Mouse (Mus musculus): ENCODE measurements at regions not wholly inside any gene's neighbourhood (a gene's known extent, or its start where the extent isn't known, plus 50 kb on each side); places are given as distances from the start of the nearest gene placed in this dataset.
"Not testable (repeated sequence)": the region's sequence is repeated elsewhere in the genome, so short reads cannot be mapped to it uniquely, and the experiment has no call there.

- DNase-seq (ENCODE audit: extremely low spot score, low spot score) = peak; percentile 13
Measured at GRCm38 (mm10) chrX:103250961-103251360, 64.5 kb upstream of the Nap1l2 start.

- not testable (repeated sequence) for DNase-seq (ENCODE audit: extremely low spot score, low spot score)
Measured at GRCm38 (mm10) chrX:103251478-103251877, 65.0 kb upstream of the Nap1l2 start.

GRCm38 (mm10) chrX:103252056-103252850 is 65.8 kb upstream of the Nap1l2 start:
- peak; percentile 12 for DNase-seq (ENCODE audit: extremely low spot score, low spot score)

GRCm38 (mm10) chrX:103252881-103253280 is 66.4 kb upstream of the Nap1l2 start:
- no peak for DNase-seq (ENCODE audit: extremely low spot score, low spot score)

GRCm38 (mm10) chrX:103254867-103255266 is 66.3 kb upstream of the Cdx4 start:
- DNase-seq (ENCODE audit: extremely low spot score, low spot score) = no peak

GRCm38 (mm10) chrX:103259882-103260281 is 61.3 kb upstream of the Cdx4 start:
- DNase-seq (ENCODE audit: extremely low spot score, low spot score) = peak; percentile 12

Data from neural tube, embryonic 10.5 days (tissue).